Mouse (Mus musculus) forebrain, embryonic 11.5 days (tissue): ENCODE results near the gene Uqcr10. TPM values are rescaled to one million over a fixed set of nuclear protein-coding genes. Genes with fewer than 3 reads are reported as not detected.

Experiments
- ATAC-seq: fragments of 200-750 bp; cut with Nextera tagmentation; replicated peaks from 2 replicates; pipeline ENCODE4 v1.8.0; 2017; ENCODE audit warnings: moderate TSS enrichment; ENCODE audit not compliant: low FRiP score
- DNase-seq: peaks from one replicate; pipeline ENCODE4 v3.0.0-alpha.2; 2017; ENCODE audit warnings: low spot score
- H3K27ac ChIP-seq: fragments of 300-500 bp; sonication (generic); 2 replicates; pipeline ENCODE4 v1.5.1; 2014; ENCODE audit warnings: low read depth, low read length
- H3K27me3 ChIP-seq: fragments of 300-500 bp; sonication (generic); 2 replicates; pipeline ENCODE4 v1.6.1; 2014; ENCODE audit warnings: mild to moderate bottlenecking, low read length, mixed read lengths; ENCODE audit not compliant: control insufficient read depth, insufficient read depth
- H3K36me3 ChIP-seq: fragments of 300-500 bp; sonication (generic); 2 replicates; pipeline ENCODE4 v1.6.1; 2014; ENCODE audit warnings: mild to moderate bottlenecking, low read length, moderate library complexity, mixed read lengths; ENCODE audit not compliant: control insufficient read depth, insufficient read depth
- H3K4me1 ChIP-seq: fragments of 300-500 bp; sonication (generic); replicated peaks from 2 replicates; pipeline ENCODE4 v1.6.1; 2014; ENCODE audit warnings: low read length, mixed read lengths; ENCODE audit not compliant: control insufficient read depth, insufficient read depth
- H3K4me2 ChIP-seq: fragments of 300-500 bp; sonication (generic); 2 replicates; pipeline ENCODE4 v1.6.1; 2014; ENCODE audit warnings: low read depth, mild to moderate bottlenecking, low read length, moderate library complexity, mixed read lengths; ENCODE audit not compliant: severe bottlenecking
- H3K4me3 ChIP-seq: fragments of 300-500 bp; sonication (generic); 2 replicates; pipeline ENCODE4 v1.5.1; 2014; ENCODE audit warnings: low read depth, low read length
- H3K9ac ChIP-seq: fragments of 300-500 bp; sonication (generic); 2 replicates; pipeline ENCODE4 v1.6.1; 2014; ENCODE audit warnings: low read length
- H3K9me3 ChIP-seq: fragments of 300-500 bp; sonication (generic); 2 replicates; pipeline ENCODE4 v1.6.1; 2016; ENCODE audit warnings: low read length, mixed read lengths; ENCODE audit not compliant: control insufficient read depth
- WGBS: fragments of 180-500 bp; shearing (Covaris S2); extraction: QIAGEN DNeasy Blood & Tissue Kit; methylation state at CpG from one replicate; pipeline ENCODE4 v1.1.7; 2014; 5-methylcytosine and 5-hydroxymethylcytosine counted together
- polyA plus RNA-seq: library from polyadenylated mRNA; unstranded; fragments of >200 nt; fragmentation: Nextera tagmentation; extraction: Ambion mirVana; gene quantifications from 2 replicates; pipeline ENCODE4 v1.2.1, GENCODE M21; 2014

Uqcr10 gene
- polyA plus RNA-seq, 1 experiment from 2014 or later, result 552 TPM

DNA sequence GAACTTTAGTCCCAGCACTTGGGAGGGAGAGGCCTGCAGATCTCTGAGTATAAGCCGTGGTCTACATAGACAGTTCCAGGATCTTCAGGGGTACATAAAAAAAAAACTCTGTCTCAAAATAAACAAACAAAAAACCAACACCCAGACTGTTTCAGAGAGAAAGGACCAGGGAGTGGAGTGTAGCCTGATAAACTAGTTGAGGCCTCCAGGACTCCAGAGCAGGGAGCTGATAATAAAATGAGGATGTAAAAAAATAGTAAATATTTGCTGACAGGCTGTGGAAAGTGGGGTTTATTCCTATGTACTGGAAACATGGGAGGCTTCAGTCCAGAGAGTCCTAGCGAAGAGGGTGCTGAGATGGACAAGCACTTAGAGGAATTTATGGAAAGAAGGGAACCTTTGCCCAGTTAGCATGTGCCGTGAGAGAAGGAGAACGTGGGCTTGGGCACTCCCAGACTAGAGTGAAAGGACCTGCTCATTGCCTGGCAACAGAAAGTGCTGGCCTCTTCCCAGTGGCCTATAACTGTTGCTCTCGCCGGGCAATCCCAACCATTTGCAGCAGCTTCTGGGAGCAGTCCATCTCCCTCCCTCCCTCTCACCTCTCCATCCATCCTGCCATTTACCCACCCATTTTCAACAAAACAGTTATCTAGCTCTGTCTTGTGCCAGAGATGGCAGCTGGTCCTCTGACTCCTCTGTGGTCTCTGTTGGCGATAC is 43.7 kb downstream of the Uqcr10 start:
- Histone ChIP-seq H3K9ac (no peak overlapping the region), H3K27me3 (no peaks in the 10 kb centered on the region), H3K4me2 (no peak overlapping the region), H3K27ac (no peak overlapping the region), H3K9me3 (no peaks in the 10 kb centered on the region), H3K36me3 (peaks cover 2% of the 10 kb centered on the region), H3K4me3 (no peak overlapping the region), H3K4me1 (no peaks in the 10 kb centered on the region)
- WGBS, result 84% methylated on average over 7 of the region's 7 CpGs
- ATAC-seq, result no peak
- no peak for DNase-seq

DNA sequence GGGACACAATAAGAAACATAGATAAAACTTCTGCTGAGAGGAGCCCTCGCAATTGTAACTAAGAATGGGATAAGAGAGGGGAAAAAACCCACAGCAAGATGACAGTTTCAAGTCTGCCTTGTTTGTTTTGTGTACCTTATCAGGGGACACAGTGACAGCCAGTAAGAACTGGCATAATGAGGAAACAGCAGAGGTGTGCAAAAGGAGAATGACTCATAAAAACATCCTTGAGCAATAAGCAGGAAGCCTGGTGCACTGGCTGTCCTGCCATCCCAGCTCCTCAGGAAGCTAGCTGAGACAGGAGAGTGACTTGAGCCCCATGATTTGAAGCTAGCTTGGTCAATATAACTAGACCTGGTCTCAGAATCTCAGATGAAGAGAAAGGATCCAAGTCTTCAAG is 44.3 kb downstream of the Uqcr10 start:
- H3K9me3 ChIP-seq, result no peaks in the 10 kb centered on the region
- H3K27ac ChIP-seq, result no peak overlapping the region
- no peak overlapping the region for H3K4me3 ChIP-seq
- H3K4me1 ChIP-seq, result no peaks in the 10 kb centered on the region
- H3K9ac ChIP-seq, result no peak overlapping the region
- WGBS, result 88% methylated on average over 1 of the region's 1 CpGs
- H3K4me2 ChIP-seq, result no peak overlapping the region
- ATAC-seq, result no peak
- peaks cover 2% of the 10 kb centered on the region for H3K36me3 ChIP-seq
- no peak for DNase-seq
- no peaks in the 10 kb centered on the region for H3K27me3 ChIP-seq

Other genes starting within 250 kb of the Uqcr10 start
- gene Mtmr3, start 109.5 kb downstream of the Uqcr10 start, polyA plus RNA-seq, result 40.4 and 43.1 TPM in 2 replicates
- not detected in 2 replicates for gene Gm11032, start 84.3 kb downstream of the Uqcr10 start, polyA plus RNA-seq
- 36.7 and 39.2 TPM in 2 replicates for gene Ascc2, start 66.6 kb downstream of the Uqcr10 start, polyA plus RNA-seq
- gene Zmat5, start 336 bp upstream of the Uqcr10 start, polyA plus RNA-seq, result 70.9 and 76.4 TPM in 2 replicates
- gene Cabp7, start 42.4 kb upstream of the Uqcr10 start, polyA plus RNA-seq, result 0.57 and 0.79 TPM in 2 replicates
- 56.1 and 57.4 TPM in 2 replicates for gene Nf2, start 145.2 kb upstream of the Uqcr10 start, polyA plus RNA-seq
- 77.5 and 80.0 TPM in 2 replicates for gene Nipsnap1, start 169.6 kb upstream of the Uqcr10 start, polyA plus RNA-seq
- 54.7 and 61.3 TPM in 2 replicates for gene Thoc5, start 191.0 kb upstream of the Uqcr10 start, polyA plus RNA-seq
- gene Nefh, start 243.7 kb upstream of the Uqcr10 start, polyA plus RNA-seq, result 0.17 and 0.21 TPM in 2 replicates